Mouse (Mus musculus): ENCODE results near the gene Dner. TPM values are rescaled to one million over a fixed set of nuclear protein-coding genes. Genes with fewer than 3 reads are reported as not detected.

Gene Dner
- polyA plus RNA-seq, 1 experiment from 2014 or later: 156 TPM

- ATAC-seq: no peak
- Histone ChIP-seq H3K4me2 (replicated peaks) (no peak overlapping the region), H3K9me3 (no peaks in the 10 kb centered on the region), H3K36me3 (peaks cover 5% of the 10 kb centered on the region; the same call in 1 of the 2 replicates), H3K4me3 (replicated peaks) (no peak overlapping the region), H3K27ac (no peak overlapping the region), H3K27me3 (no peaks in the 10 kb centered on the region), H3K4me1 (replicated peaks) (no peaks in the 10 kb centered on the region), H3K9ac (replicated peaks) (no peak overlapping the region)
- 89% methylated on average over 5 of the region's 5 CpGs for WGBS
Observed at GRCm38 (mm10) chr1:84426679-84427078, 269.3 kb downstream of the Dner start.

DNA sequence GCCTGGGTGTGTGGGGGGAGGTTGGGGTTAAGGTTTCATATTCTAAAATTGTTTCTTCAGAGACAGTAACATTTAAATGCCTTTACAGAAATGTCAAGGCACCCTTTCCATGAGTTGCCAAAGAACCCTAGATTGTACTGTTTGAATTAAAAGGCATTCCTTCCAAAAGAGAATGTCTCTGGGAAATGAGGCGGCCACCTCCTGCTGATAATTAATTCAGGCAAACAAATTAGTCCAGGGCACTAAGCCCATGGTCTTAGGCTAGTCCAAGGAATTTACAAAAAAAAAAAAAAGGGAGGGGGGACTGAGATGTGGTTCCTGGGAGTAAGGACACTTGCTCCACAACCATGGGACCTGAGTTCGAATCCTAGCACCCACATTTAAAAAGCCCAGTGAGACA lies 273.1 kb downstream of the Dner start:
- H3K4me1 ChIP-seq (replicated peaks): peaks cover 12% of the 10 kb centered on the region
- 66% methylated on average over 2 of the region's 2 CpGs for WGBS
- 0 out of 2 replicates have a peak, but pooled peaks have one; percentile 14 for ATAC-seq

GRCm38 (mm10) chr1:84421845-84422244 lies 274.2 kb downstream of the Dner start:
- Histone ChIP-seq H3K36me3 (no peaks in the 10 kb centered on the region), H3K4me2 (replicated peaks) (no peak overlapping the region), H3K4me3 (replicated peaks) (no peak overlapping the region), H3K9me3 (no peaks in the 10 kb centered on the region), H3K27ac (no peak overlapping the region), H3K27me3 (no peaks in the 10 kb centered on the region), H3K9ac (replicated peaks) (no peak overlapping the region), H3K4me1 (replicated peaks) (peaks cover 19% of the 10 kb centered on the region)
- no peak for ATAC-seq
- 77% methylated on average over 1 of the region's 1 CpGs for WGBS

More for the DNA sequence above, 273.1 kb downstream of the Dner start:
- H3K4me3 ChIP-seq (replicated peaks): no peak overlapping the region
- no peak overlapping the region for H3K4me2 ChIP-seq (replicated peaks)
- peaks cover 5% of the 10 kb centered on the region; the same call in 1 of the 2 replicates for H3K36me3 ChIP-seq
- no peak overlapping the region for H3K9ac ChIP-seq (replicated peaks)
- no peaks in the 10 kb centered on the region for H3K27me3 ChIP-seq
- no peak overlapping the region for H3K27ac ChIP-seq
- H3K9me3 ChIP-seq: no peaks in the 10 kb centered on the region

DNA sequence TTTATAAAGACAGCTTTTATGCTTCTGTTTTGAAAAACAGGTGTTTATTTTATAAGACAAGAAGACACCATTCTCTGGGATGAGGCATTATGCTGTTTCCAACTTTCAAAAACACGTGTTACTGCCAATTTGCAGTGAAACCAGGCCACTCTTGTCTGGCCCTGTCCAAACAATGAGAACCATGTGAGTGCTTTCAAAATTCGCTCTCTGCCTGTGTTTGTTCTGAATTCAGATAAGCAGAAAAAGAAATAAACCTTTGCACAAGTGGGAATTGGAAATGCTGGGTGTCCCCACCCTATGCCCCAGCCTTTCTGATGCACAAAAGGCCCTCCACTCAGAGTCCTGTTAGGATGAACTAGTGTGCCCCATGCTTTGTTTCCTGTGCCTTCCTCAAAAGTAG lies 276.6 kb downstream of the Dner start:
- H3K4me2 ChIP-seq (replicated peaks): no peak overlapping the region
- H3K36me3 ChIP-seq: no peaks in the 10 kb centered on the region
- H3K4me3 ChIP-seq (replicated peaks): no peak overlapping the region
- WGBS: 42% methylated on average over 2 of the region's 2 CpGs
- no peaks in the 10 kb centered on the region for H3K27me3 ChIP-seq
- peaks cover 19% of the 10 kb centered on the region for H3K4me1 ChIP-seq (replicated peaks)
- no peak overlapping the region for H3K9ac ChIP-seq (replicated peaks)
- no peaks in the 10 kb centered on the region for H3K9me3 ChIP-seq
- ATAC-seq: no peak
- no peak overlapping the region for H3K27ac ChIP-seq

- H3K27ac ChIP-seq: no peak overlapping the region
- WGBS: 35% methylated on average over 9 of the region's 9 CpGs
- no peak overlapping the region for H3K4me2 ChIP-seq (replicated peaks)
- peaks cover 3% of the 10 kb centered on the region; the same call in 1 of the 2 replicates for H3K36me3 ChIP-seq
- H3K9me3 ChIP-seq: no peaks in the 10 kb centered on the region
- H3K27me3 ChIP-seq: no peaks in the 10 kb centered on the region
- ATAC-seq: peak; percentile 38; the same call in 1 of the 2 replicates
- H3K4me1 ChIP-seq (replicated peaks): peaks cover 19% of the 10 kb centered on the region
- H3K9ac ChIP-seq (replicated peaks): no peak overlapping the region
- no peak overlapping the region for H3K4me3 ChIP-seq (replicated peaks)
Observed at GRCm38 (mm10) chr1:84418511-84418910, 277.5 kb downstream of the Dner start.

DNA sequence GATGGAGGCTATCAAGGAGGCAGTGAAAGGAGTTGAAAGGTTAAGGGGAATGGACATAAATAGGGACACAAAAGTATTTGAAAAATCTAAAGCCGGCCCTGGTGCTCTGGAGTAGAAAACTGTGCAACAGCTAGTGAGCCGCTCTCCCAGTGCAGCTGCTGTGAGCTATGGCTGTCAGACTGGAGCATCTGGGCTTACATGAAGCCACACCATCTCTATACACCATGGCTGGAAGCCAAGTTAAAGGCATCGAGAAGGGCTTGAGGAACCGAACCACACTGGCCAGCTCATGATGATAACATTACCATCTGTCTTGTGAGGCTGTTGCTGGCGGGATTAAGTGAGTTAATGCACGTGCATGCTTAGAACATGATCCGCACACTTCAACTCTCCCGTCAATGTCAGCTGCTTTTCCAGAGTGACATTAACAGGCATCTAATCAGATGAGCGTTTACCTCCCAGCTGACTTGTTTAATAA lies 278.2 kb downstream of the Dner start:
- Histone ChIP-seq H3K4me1 (replicated peaks) (peaks cover 19% of the 10 kb centered on the region), H3K36me3 (peaks cover 10% of the 10 kb centered on the region; the same call in 1 of the 2 replicates), H3K9me3 (peaks cover 4% of the 10 kb centered on the region; the same call in 1 of the 2 replicates), H3K4me2 (replicated peaks) (no peak overlapping the region), H3K27me3 (no peaks in the 10 kb centered on the region), H3K4me3 (replicated peaks) (no peak overlapping the region), H3K9ac (replicated peaks) (no peak overlapping the region), H3K27ac (no peak overlapping the region)
- 56% methylated on average over 9 of the region's 9 CpGs for WGBS
- ATAC-seq: peak; percentile 43

DNA sequence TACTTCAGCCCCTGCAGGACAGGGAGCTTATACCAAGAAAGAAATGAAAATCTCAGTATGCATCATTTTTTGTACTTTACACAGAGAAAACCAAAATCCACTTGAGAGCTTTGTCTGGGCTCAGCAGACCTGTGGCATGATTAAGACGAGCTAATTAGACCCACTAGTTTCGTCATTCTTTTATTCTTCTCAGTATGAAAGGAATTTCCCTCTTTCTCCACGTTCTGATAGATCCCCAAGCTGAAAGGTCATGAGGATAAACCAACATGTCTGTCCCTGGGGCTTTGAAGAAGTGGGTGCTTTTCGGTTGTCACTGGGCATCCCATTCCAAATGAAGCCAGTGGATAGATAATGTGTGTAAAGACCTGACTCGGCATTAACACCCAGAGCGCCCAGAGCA lies 278.7 kb downstream of the Dner start:
- H3K4me3 ChIP-seq (replicated peaks): no peak overlapping the region
- H3K9ac ChIP-seq (replicated peaks): no peak overlapping the region
- H3K9me3 ChIP-seq: peaks cover 5% of the 10 kb centered on the region; the same call in 1 of the 2 replicates
- no peaks in the 10 kb centered on the region for H3K27me3 ChIP-seq
- 29% methylated on average over 6 of the region's 6 CpGs for WGBS
- no peak for ATAC-seq
- no peak overlapping the region for H3K4me2 ChIP-seq (replicated peaks)
- peaks cover 19% of the 10 kb centered on the region for H3K4me1 ChIP-seq (replicated peaks)
- peaks cover 13% of the 10 kb centered on the region; the same call in 1 of the 2 replicates for H3K36me3 ChIP-seq
- H3K27ac ChIP-seq: no peak overlapping the region

GRCm38 (mm10) chr1:84414464-84414863 lies 281.6 kb downstream of the Dner start:
- peaks cover 5% of the 10 kb centered on the region; the same call in 1 of the 2 replicates for H3K9me3 ChIP-seq
- no peak overlapping the region for H3K27ac ChIP-seq
- H3K4me1 ChIP-seq (replicated peaks): peaks cover 19% of the 10 kb centered on the region
- no peak overlapping the region for H3K4me2 ChIP-seq (replicated peaks)
- WGBS: 92% methylated on average over 3 of the region's 3 CpGs
- no peak overlapping the region for H3K4me3 ChIP-seq (replicated peaks)
- H3K9ac ChIP-seq (replicated peaks): no peak overlapping the region
- no peak for ATAC-seq
- peaks cover 13% of the 10 kb centered on the region; the same call in 1 of the 2 replicates for H3K36me3 ChIP-seq
- no peaks in the 10 kb centered on the region for H3K27me3 ChIP-seq

GRCm38 (mm10) chr1:84409514-84409913 lies 286.5 kb downstream of the Dner start:
- H3K36me3 ChIP-seq: peaks cover 13% of the 10 kb centered on the region; the same call in 1 of the 2 replicates
- no peak overlapping the region for H3K4me2 ChIP-seq (replicated peaks)
- 0 out of 2 replicates have a peak, but pooled peaks cover 3% of the 10 kb centered on the region for H3K4me1 ChIP-seq (replicated peaks)
- H3K4me3 ChIP-seq (replicated peaks): no peak overlapping the region
- no peaks in the 10 kb centered on the region for H3K27me3 ChIP-seq
- no peak overlapping the region for H3K27ac ChIP-seq
- ATAC-seq: no peak
- WGBS: 76% methylated on average over 2 of the region's 2 CpGs
- peaks cover 5% of the 10 kb centered on the region; the same call in 1 of the 2 replicates for H3K9me3 ChIP-seq
- no peak overlapping the region for H3K9ac ChIP-seq (replicated peaks)

DNA sequence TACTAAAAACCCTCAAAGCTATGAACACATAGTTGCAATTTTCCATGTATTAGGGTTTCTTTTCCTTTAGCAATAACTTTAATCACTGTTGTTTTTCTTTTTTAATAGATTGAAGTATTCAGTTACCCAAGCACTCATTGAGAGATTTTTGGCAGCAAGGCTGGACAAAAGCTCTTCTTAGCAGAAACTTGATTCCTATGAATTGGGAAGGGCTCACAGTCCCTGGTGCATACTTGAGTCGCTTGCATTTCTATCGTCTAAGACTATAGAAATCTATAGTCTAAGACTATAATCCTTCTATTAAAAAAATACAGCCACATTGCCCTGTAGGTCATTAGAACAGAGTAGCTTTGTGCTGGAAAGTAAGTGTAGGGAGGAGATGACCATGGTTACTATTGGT lies 287.1 kb downstream of the Dner start:
- peaks cover 5% of the 10 kb centered on the region; the same call in 1 of the 2 replicates for H3K9me3 ChIP-seq
- H3K4me3 ChIP-seq (replicated peaks): no peak overlapping the region
- H3K4me2 ChIP-seq (replicated peaks): no peak overlapping the region
- WGBS: 63% methylated on average over 2 of the region's 2 CpGs
- peaks cover 13% of the 10 kb centered on the region; the same call in 1 of the 2 replicates for H3K36me3 ChIP-seq
- no peak for ATAC-seq
- H3K4me1 ChIP-seq (replicated peaks): 0 out of 2 replicates have a peak, but pooled peaks cover 3% of the 10 kb centered on the region
- no peak overlapping the region for H3K27ac ChIP-seq
- H3K9ac ChIP-seq (replicated peaks): no peak overlapping the region
- H3K27me3 ChIP-seq: no peaks in the 10 kb centered on the region

GRCm38 (mm10) chr1:84406891-84407290 lies 289.1 kb downstream of the Dner start:
- 91% methylated on average over 4 of the region's 4 CpGs for WGBS
- no peak overlapping the region for H3K27ac ChIP-seq

DNA sequence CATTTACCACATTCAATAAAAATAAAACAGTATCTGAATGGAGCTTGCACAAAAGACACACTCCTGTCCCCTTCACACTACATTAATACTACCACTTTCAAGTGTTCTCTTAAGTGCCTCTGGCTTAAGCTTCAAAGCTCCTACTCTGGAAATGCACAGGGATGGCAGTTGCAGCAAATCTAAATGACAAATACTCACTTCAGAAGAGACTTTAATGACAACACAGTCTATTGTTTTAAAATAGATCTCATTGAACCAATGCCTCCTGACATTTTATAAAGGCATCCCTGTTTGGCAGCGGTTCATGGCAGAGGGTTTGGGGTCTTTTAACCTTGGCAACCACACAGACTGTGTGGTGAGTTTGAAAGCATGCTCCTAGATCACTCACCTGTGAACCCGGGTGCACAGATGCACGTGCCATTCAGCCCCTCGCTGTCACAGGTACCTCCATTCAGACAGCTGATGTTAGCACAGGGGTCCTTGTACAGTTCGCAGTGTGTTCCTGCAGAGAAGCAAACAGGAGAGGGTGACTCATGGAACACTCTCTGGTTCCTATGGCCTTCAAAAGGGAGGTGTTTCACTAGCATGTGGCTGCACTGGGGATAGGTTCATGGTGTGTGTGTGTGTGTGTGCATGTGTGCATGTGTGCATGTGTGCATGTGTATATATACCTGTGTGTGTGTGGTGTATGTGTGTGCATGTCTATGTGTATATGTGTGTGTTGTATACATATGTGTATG lies 290.3 kb downstream of the Dner start:
- no peak for ATAC-seq
- H3K9me3 ChIP-seq: no peaks in the 10 kb centered on the region

More at GRCm38 (mm10) chr1:84406891-84407290, 289.1 kb downstream of the Dner start:
- Histone ChIP-seq H3K4me1 (replicated peaks) (0 out of 2 replicates have a peak, but pooled peaks cover 3% of the 10 kb centered on the region), H3K9me3 (no peaks in the 10 kb centered on the region), H3K9ac (replicated peaks) (no peak overlapping the region), H3K36me3 (no peaks in the 10 kb centered on the region), H3K27me3 (no peaks in the 10 kb centered on the region), H3K4me3 (replicated peaks) (no peak overlapping the region), H3K4me2 (replicated peaks) (no peak overlapping the region)
- no peak for ATAC-seq

More for the DNA sequence above, 290.3 kb downstream of the Dner start:
- Histone ChIP-seq H3K36me3 (no peaks in the 10 kb centered on the region), H3K4me1 (replicated peaks) (0 out of 2 replicates have a peak, but pooled peaks cover 3% of the 10 kb centered on the region), H3K27me3 (no peaks in the 10 kb centered on the region), H3K27ac (no peak overlapping the region), H3K4me3 (replicated peaks) (no peak overlapping the region), H3K9ac (replicated peaks) (no peak overlapping the region), H3K4me2 (replicated peaks) (no peak overlapping the region)
- WGBS: 82% methylated on average over 5 of the region's 5 CpGs

All from midbrain, embryonic 13.5 days (tissue).